Mouse (Mus musculus) brain, embryonic 14.5 days (tissue): ENCODE results near the gene Tbc1d30.

Experiments
- CTCF ChIP-seq: fragments of 200-500 bp; IDR thresholded peaks from 2 replicates; pipeline ENCODE4 v1.5.1; 2012; ENCODE audit warnings: inconsistent platforms, mild to moderate bottlenecking, moderate library complexity, borderline replicate concordance; ENCODE audit not compliant: insufficient read depth, insufficient read length; ENCODE audit errors: extremely low read depth
- POLR2A ChIP-seq: fragments of 200-500 bp; IDR thresholded peaks from 2 replicates; pipeline ENCODE4 v1.6.1; 2012; ENCODE audit warnings: mild to moderate bottlenecking, inconsistent platforms, borderline replicate concordance; ENCODE audit not compliant: poor library complexity, insufficient read depth, insufficient read length, severe bottlenecking; ENCODE audit errors: extremely low read depth

DNA sequence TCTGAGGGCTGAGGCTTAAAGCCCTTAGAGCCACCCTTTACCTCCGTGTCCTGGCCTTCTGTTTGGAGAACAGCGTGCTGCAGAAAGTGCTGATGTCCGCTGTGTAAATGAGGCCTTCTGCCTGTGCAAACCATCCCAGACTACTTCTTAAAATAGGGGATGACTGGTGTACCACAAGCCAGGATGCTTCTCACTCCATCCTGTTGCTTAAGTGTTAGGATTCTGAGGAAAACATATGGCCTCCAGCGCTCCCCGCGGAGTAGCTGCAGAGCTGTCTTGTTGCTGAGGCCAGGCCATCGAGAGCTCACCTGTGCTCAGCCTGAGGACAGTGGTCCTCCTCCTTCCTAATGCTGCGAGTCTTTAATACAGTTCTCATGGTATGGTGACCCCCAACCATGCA lies 40.8 kb upstream of the Tbc1d30 start:
- no peak for TF ChIP-seq CTCF
- no peak for TF ChIP-seq POLR2A
